Mouse (Mus musculus) midbrain, embryonic 15.5 days (tissue): ENCODE measurements around the gene Cmtm8. TPM values are rescaled to one million over a fixed set of nuclear protein-coding genes. Genes with fewer than 3 reads are reported as not detected.

Source experiments
- ATAC-seq: fragments of 200-750 bp; cut with Nextera tagmentation; replicated peaks from 2 replicates; pipeline ENCODE4 v1.8.0; 2017; ENCODE audit warnings: moderate TSS enrichment
- H3K27ac ChIP-seq: fragments of 300-500 bp; sonication (generic); 2 replicates; pipeline ENCODE4 v1.5.1; 2015; ENCODE audit warnings: mild to moderate bottlenecking, inconsistent platforms
- H3K27me3 ChIP-seq: fragments of 300-500 bp; sonication (generic); replicated peaks from 2 replicates; pipeline ENCODE4 v1.6.1; 2015; ENCODE audit warnings: inconsistent platforms
- H3K36me3 ChIP-seq: fragments of 300-500 bp; sonication (generic); replicated peaks from 2 replicates; pipeline ENCODE4 v1.6.1; 2015; ENCODE audit warnings: inconsistent platforms
- H3K4me1 ChIP-seq: fragments of 300-500 bp; sonication (generic); 2 replicates; pipeline ENCODE4 v1.6.1; 2015; ENCODE audit warnings: inconsistent platforms
- H3K4me2 ChIP-seq: fragments of 300-500 bp; sonication (generic); 2 replicates; pipeline ENCODE4 v1.6.1; 2015; ENCODE audit warnings: inconsistent platforms, mild to moderate bottlenecking, moderate library complexity
- H3K4me3 ChIP-seq: fragments of 300-500 bp; sonication (generic); 2 replicates; pipeline ENCODE4 v1.5.1; 2015; ENCODE audit warnings: mild to moderate bottlenecking, inconsistent platforms
- H3K9ac ChIP-seq: fragments of 300-500 bp; sonication (generic); 2 replicates; pipeline ENCODE4 v1.6.1; 2015; ENCODE audit warnings: mild to moderate bottlenecking, inconsistent platforms
- H3K9me3 ChIP-seq: fragments of 300-500 bp; sonication (generic); 2 replicates; pipeline ENCODE4 v1.6.1; 2016; ENCODE audit warnings: inconsistent platforms
- WGBS: fragments of 180-500 bp; shearing (Covaris S2); methylation state at CpG from one replicate; pipeline ENCODE4 v1.1.7; 2015; ENCODE audit warnings: mixed read lengths; 5-methylcytosine and 5-hydroxymethylcytosine counted together
- polyA plus RNA-seq: library from polyadenylated mRNA; unstranded; fragments of >200 nt; fragmentation: Nextera tagmentation; extraction: Ambion mirVana; gene quantifications from 2 replicates; pipeline ENCODE4 v1.2.1, GENCODE M21; 2015

The Cmtm8 gene
- polyA plus RNA-seq, 1 experiment from 2014 or later = 7.5 TPM

DNA sequence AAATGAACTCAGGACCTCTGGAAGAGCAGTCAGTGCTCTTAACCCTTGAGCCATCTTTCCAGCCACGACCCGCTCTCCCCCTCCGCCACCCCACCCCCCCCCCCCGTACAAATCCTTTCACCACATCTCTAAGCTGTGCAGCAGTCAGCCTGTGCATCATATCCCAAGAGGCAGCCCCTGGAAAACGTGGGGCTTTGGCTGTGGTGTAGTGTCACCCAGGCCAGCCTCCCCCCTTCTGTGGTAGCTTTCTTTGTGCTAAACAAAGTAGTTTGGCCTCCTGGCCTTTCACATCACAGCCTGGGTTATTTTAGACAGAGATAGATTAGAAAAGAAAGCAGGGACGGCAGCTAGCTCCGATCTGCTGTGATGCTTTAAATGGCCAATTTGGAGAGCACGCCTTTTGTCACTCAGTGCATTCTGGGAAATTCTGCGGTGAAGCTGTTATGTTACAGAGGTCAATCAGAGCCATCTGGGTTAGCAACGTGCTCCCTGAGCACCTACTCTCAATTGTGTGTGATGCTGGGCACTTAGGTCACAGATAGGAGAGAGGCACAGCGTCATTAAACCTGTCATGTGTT is 47.4 kb downstream of the Cmtm8 start:
- H3K4me2 ChIP-seq = no peak overlapping the region
- H3K4me1 ChIP-seq = peaks cover 6% of the 10 kb centered on the region; the same call in 1 of the 2 replicates
- no peaks in the 10 kb centered on the region for H3K36me3 ChIP-seq
- no peak overlapping the region for H3K27ac ChIP-seq
- H3K27me3 ChIP-seq = no peaks in the 10 kb centered on the region
- H3K9me3 ChIP-seq = no peaks in the 10 kb centered on the region
- H3K4me3 ChIP-seq = no peak overlapping the region
- H3K9ac ChIP-seq = no peak overlapping the region
- no peak for ATAC-seq
- 49% methylated on average over 11 of the region's 11 CpGs for WGBS

GRCm38 (mm10) chr9:114794491-114794890 is 49.5 kb downstream of the Cmtm8 start:
- Histone ChIP-seq H3K36me3 (no peaks in the 10 kb centered on the region), H3K4me2 (no peak overlapping the region), H3K9ac (no peak overlapping the region), H3K9me3 (no peaks in the 10 kb centered on the region), H3K4me1 (peaks cover 4% of the 10 kb centered on the region; the same call in 1 of the 2 replicates), H3K27me3 (no peaks in the 10 kb centered on the region), H3K27ac (no peak overlapping the region), H3K4me3 (no peak overlapping the region)
- no peak for ATAC-seq
- WGBS = 76% methylated on average over 4 of the region's 4 CpGs

GRCm38 (mm10) chr9:114793764-114794295 is 50.1 kb downstream of the Cmtm8 start:
- Histone ChIP-seq H3K27me3 (no peaks in the 10 kb centered on the region), H3K9me3 (no peaks in the 10 kb centered on the region), H3K27ac (no peak overlapping the region), H3K4me1 (peaks cover 4% of the 10 kb centered on the region; the same call in 1 of the 2 replicates), H3K4me2 (no peak overlapping the region), H3K36me3 (no peaks in the 10 kb centered on the region), H3K4me3 (no peak overlapping the region), H3K9ac (no peak overlapping the region)
- 86% methylated on average over 9 of the region's 9 CpGs for WGBS
- ATAC-seq = no peak

- no peak overlapping the region for H3K4me2 ChIP-seq
- H3K4me1 ChIP-seq = peaks cover 8% of the 10 kb centered on the region
- H3K27me3 ChIP-seq = no peaks in the 10 kb centered on the region
- 95% methylated on average over 8 of the region's 8 CpGs for WGBS
- no peak overlapping the region for H3K4me3 ChIP-seq
- ATAC-seq = no peak
- H3K36me3 ChIP-seq = no peaks in the 10 kb centered on the region
- no peaks in the 10 kb centered on the region for H3K9me3 ChIP-seq
- H3K27ac ChIP-seq = no peak overlapping the region
- no peak overlapping the region for H3K9ac ChIP-seq
These were observed 54.0 kb downstream of the Cmtm8 start for GRCm38 (mm10) chr9:114789989-114790388.

GRCm38 (mm10) chr9:114789557-114789956 is 54.4 kb downstream of the Cmtm8 start:
- no peak overlapping the region for H3K9ac ChIP-seq
- ATAC-seq = no peak
- no peak overlapping the region for H3K27ac ChIP-seq
- no peaks in the 10 kb centered on the region for H3K9me3 ChIP-seq
- no peaks in the 10 kb centered on the region for H3K36me3 ChIP-seq
- peaks cover 8% of the 10 kb centered on the region for H3K4me1 ChIP-seq
- no peaks in the 10 kb centered on the region for H3K27me3 ChIP-seq
- 85% methylated on average over 7 of the region's 7 CpGs for WGBS
- no peak overlapping the region for H3K4me3 ChIP-seq
- no peak overlapping the region for H3K4me2 ChIP-seq

GRCm38 (mm10) chr9:114788697-114789096 is 55.3 kb downstream of the Cmtm8 start:
- Histone ChIP-seq H3K9ac (no peak overlapping the region), H3K4me1 (peaks cover 8% of the 10 kb centered on the region), H3K27ac (no peak overlapping the region), H3K9me3 (no peaks in the 10 kb centered on the region), H3K4me3 (no peak overlapping the region), H3K27me3 (no peaks in the 10 kb centered on the region), H3K4me2 (no peak overlapping the region), H3K36me3 (no peaks in the 10 kb centered on the region)
- WGBS = 92% methylated on average over 8 of the region's 8 CpGs
- no peak for ATAC-seq

GRCm38 (mm10) chr9:114787716-114788115 is 56.2 kb downstream of the Cmtm8 start:
- Histone ChIP-seq H3K27me3 (no peaks in the 10 kb centered on the region), H3K4me2 (no peak overlapping the region), H3K27ac (no peak overlapping the region), H3K36me3 (no peaks in the 10 kb centered on the region), H3K9ac (no peak overlapping the region), H3K4me3 (no peak overlapping the region), H3K9me3 (no peaks in the 10 kb centered on the region), H3K4me1 (peaks cover 8% of the 10 kb centered on the region)
- ATAC-seq = no peak
- 94% methylated on average over 7 of the region's 7 CpGs for WGBS

DNA sequence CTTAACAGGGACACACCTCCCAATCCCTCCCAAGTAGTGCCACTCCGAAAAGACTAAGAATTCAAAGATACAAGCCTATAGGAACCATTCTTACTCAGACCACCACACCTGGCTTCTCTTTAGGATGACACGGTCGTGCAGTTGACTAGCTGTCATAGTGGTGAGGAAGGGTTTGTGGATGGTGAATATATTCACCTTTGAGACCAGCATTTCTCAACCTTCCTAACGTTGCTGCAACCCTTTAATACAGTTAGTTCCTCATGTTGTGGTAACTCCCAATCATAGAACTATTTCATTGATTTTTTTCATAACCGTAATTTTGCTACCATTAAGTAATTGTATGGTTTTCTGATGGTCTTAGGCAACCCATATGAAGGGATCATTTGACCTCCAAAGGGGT is 56.8 kb downstream of the Cmtm8 start:
- no peak overlapping the region for H3K9ac ChIP-seq
- peaks cover 8% of the 10 kb centered on the region for H3K4me1 ChIP-seq
- 96% methylated on average over 5 of the region's 5 CpGs for WGBS
- H3K27ac ChIP-seq = no peak overlapping the region
- no peak for ATAC-seq
- H3K9me3 ChIP-seq = no peaks in the 10 kb centered on the region
- no peak overlapping the region for H3K4me2 ChIP-seq
- H3K36me3 ChIP-seq = no peaks in the 10 kb centered on the region
- H3K4me3 ChIP-seq = no peak overlapping the region
- no peaks in the 10 kb centered on the region for H3K27me3 ChIP-seq

GRCm38 (mm10) chr9:114785432-114786125 is 58.4 kb downstream of the Cmtm8 start:
- ATAC-seq = no peak
- WGBS = 16% methylated on average over 16 of the region's 16 CpGs

GRCm38 (mm10) chr9:114781526-114782212 is 62.3 kb downstream of the Cmtm8 start, which contains the start of gene Cmtm7:
Cmtm7 (minus strand) TSS chr9:114781856.
- peak; percentile 69 for ATAC-seq
- Histone ChIP-seq H3K36me3 (no peaks in the 10 kb centered on the region), H3K27ac (peak within 1 kb of the TSS; percentile 22; the same call in 1 of the 2 replicates), H3K4me3 (peak within 1 kb of the TSS; percentile 45), H3K4me2 (peak within 1 kb of the TSS; percentile 97), H3K9me3 (no peaks in the 10 kb centered on the region), H3K4me1 (peaks cover 30% of the 10 kb centered on the region), H3K27me3 (no peaks in the 10 kb centered on the region), H3K9ac (peak within 1 kb of the TSS; percentile 46)
- WGBS = under 1% methylated on average over 54 of the region's 54 CpGs

More at GRCm38 (mm10) chr9:114785432-114786125, 58.4 kb downstream of the Cmtm8 start:
- H3K4me1 ChIP-seq = peaks cover 22% of the 10 kb centered on the region
- H3K4me3 ChIP-seq = no peak overlapping the region
- H3K27ac ChIP-seq = no peak overlapping the region
- no peak overlapping the region for H3K9ac ChIP-seq
- H3K9me3 ChIP-seq = no peaks in the 10 kb centered on the region
- no peaks in the 10 kb centered on the region for H3K36me3 ChIP-seq
- no peaks in the 10 kb centered on the region for H3K27me3 ChIP-seq
- no peak overlapping the region for H3K4me2 ChIP-seq

GRCm38 (mm10) chr9:114780746-114781525 is 63.0 kb downstream of the Cmtm8 start:
- no peaks in the 10 kb centered on the region for H3K9me3 ChIP-seq
- peak overlapping the region; percentile 45 for H3K4me3 ChIP-seq
- no peaks in the 10 kb centered on the region for H3K36me3 ChIP-seq
- H3K27ac ChIP-seq = peak overlapping the region; percentile 22; the same call in 1 of the 2 replicates
- peaks cover 30% of the 10 kb centered on the region for H3K4me1 ChIP-seq
- 1% methylated on average over 38 of the region's 38 CpGs for WGBS
- H3K4me2 ChIP-seq = peak overlapping the region; percentile 97
- peak; percentile 17 for ATAC-seq
- no peaks in the 10 kb centered on the region for H3K27me3 ChIP-seq
- peak overlapping the region; percentile 46 for H3K9ac ChIP-seq
